Mouse (Mus musculus) MEL (cell line): ENCODE measurements around the gene Sema5a. TPM values are rescaled to one million over a fixed set of nuclear protein-coding genes. Genes with fewer than 3 reads are reported as not detected.

Source experiments
- DNase-seq: peaks from one replicate; pipeline ENCODE4 v3.0.0; 2011; ENCODE audit warnings: low read depth, low spot score
- H3K27ac ChIP-seq: 2 replicates; pipeline ENCODE4 v1.5.1; 2012; ENCODE audit warnings: low read depth, mild to moderate bottlenecking, control low read depth, low read length, moderate library complexity; ENCODE audit not compliant: control insufficient read depth
- H3K27me3 ChIP-seq, 2 experiments: fragments of 150-350 bp in 1 of 2; sonication (generic) in 1 of 2; 2 replicates each; pipeline ENCODE4 v1.6.1; 2012; ENCODE audit warnings: low read length in 2 of 2, mild to moderate bottlenecking in 2 of 2, improper control_type of control experiment in 1 of 2, moderate library complexity in 1 of 2; ENCODE audit not compliant: insufficient read depth in 2 of 2, control insufficient read depth in 1 of 2
- H3K36me3 ChIP-seq, 2 experiments: 2 replicates each; pipeline ENCODE4 v1.6.1; 2012 to 2014; ENCODE audit warnings: low read length in 2 of 2, improper control_type of control experiment in 1 of 2, inconsistent platforms in 1 of 2, mild to moderate bottlenecking in 1 of 2; ENCODE audit not compliant: insufficient read depth in 2 of 2, control insufficient read depth in 1 of 2
- H3K4me1 ChIP-seq, 2 experiments: fragments of 150-350 bp in 1 of 2; sonication (generic) in 1 of 2; 2 replicates each; pipeline ENCODE4 v1.6.1; 2012; ENCODE audit warnings: low read length in 2 of 2, improper control_type of control experiment in 1 of 2, mild to moderate bottlenecking in 1 of 2; ENCODE audit not compliant: insufficient read depth in 2 of 2, control insufficient read depth in 1 of 2
- H3K4me3 ChIP-seq, 2 experiments: fragments of 150-350 bp in 1 of 2; sonication (generic) in 1 of 2; 2 replicates each; pipeline ENCODE4 v1.5.1; 2012; ENCODE audit warnings: low read depth in 2 of 2, low read length in 2 of 2, mild to moderate bottlenecking in 2 of 2, moderate library complexity in 2 of 2, control low read depth in 1 of 2, improper control_type of control experiment in 1 of 2; ENCODE audit not compliant: control insufficient read depth in 1 of 2, insufficient read depth in 1 of 2
- H3K79me2 ChIP-seq: 2 replicates; pipeline ENCODE4 v1.6.1; 2012; ENCODE audit warnings: mild to moderate bottlenecking, low read length, moderate library complexity; ENCODE audit not compliant: control insufficient read depth, poor library complexity, insufficient read depth
- H3K9ac ChIP-seq: 2 replicates; pipeline ENCODE4 v1.6.1; 2012; ENCODE audit warnings: low read depth, mild to moderate bottlenecking, control low read depth, low read length, moderate library complexity; ENCODE audit not compliant: control insufficient read depth, poor library complexity, severe bottlenecking
- H3K9me3 ChIP-seq: fragments of 150-350 bp; sonication (generic); replicated peaks from 2 replicates; pipeline ENCODE4 v1.6.1; 2012; ENCODE audit warnings: mild to moderate bottlenecking, low read length, improper control_type of control experiment, moderate library complexity; ENCODE audit not compliant: insufficient read depth
- BHLHE40 ChIP-seq: IDR thresholded peaks from 2 replicates; pipeline ENCODE4 v1.6.1; 2012; ENCODE audit warnings: low read depth, mild to moderate bottlenecking, inconsistent platforms, low read length, improper control_type of control experiment, borderline replicate concordance
- CHD1 ChIP-seq: IDR thresholded peaks from 2 replicates; pipeline ENCODE4 v1.6.1; 2012; ENCODE audit warnings: low read depth, mild to moderate bottlenecking, inconsistent platforms, low read length, improper control_type of control experiment
- CHD2 ChIP-seq: IDR thresholded peaks from 2 replicates; pipeline ENCODE4 v1.6.1; 2011; ENCODE audit warnings: low read length, improper control_type of control experiment
- E2F4 ChIP-seq: IDR thresholded peaks from 2 replicates; pipeline ENCODE4 v1.6.1; 2011; ENCODE audit warnings: low read depth, low read length, improper control_type of control experiment, borderline replicate concordance
- ELF1 ChIP-seq: IDR thresholded peaks from 2 replicates; pipeline ENCODE4 v1.6.1; 2014; ENCODE audit warnings: low read depth, mild to moderate bottlenecking, inconsistent platforms, low read length, improper control_type of control experiment, moderate library complexity
- EP300 ChIP-seq, 2 experiments: IDR thresholded peaks; 2 replicates each; pipeline ENCODE4 v1.6.1; 2011; ENCODE audit warnings: improper control_type of control experiment in 2 of 2, low read length in 2 of 2, low read depth in 1 of 2, mild to moderate bottlenecking in 1 of 2
- ETS1 ChIP-seq: IDR thresholded peaks from 2 replicates; pipeline ENCODE4 v1.6.1; 2012; ENCODE audit warnings: low read depth, mild to moderate bottlenecking, inconsistent platforms, low read length, improper control_type of control experiment, moderate library complexity
- GABPA ChIP-seq: IDR thresholded peaks from 2 replicates; pipeline ENCODE4 v1.6.1; 2012; ENCODE audit warnings: low read depth, mild to moderate bottlenecking, inconsistent platforms, low read length, improper control_type of control experiment, moderate library complexity
- HCFC1 ChIP-seq: IDR thresholded peaks from 2 replicates; pipeline ENCODE4 v1.6.1; 2012; ENCODE audit warnings: low read depth, mild to moderate bottlenecking, inconsistent platforms, low read length, improper control_type of control experiment, moderate library complexity
- KAT2A ChIP-seq: conservative IDR thresholded peaks from 2 replicates; pipeline ENCODE4 v1.6.1; 2012; ENCODE audit warnings: low read depth, low read length, improper control_type of control experiment, inconsistent platforms
- MAX ChIP-seq: IDR thresholded peaks from 2 replicates; pipeline ENCODE4 v1.6.1; 2011; ENCODE audit warnings: low read length, improper control_type of control experiment
- MAZ ChIP-seq: IDR thresholded peaks from 2 replicates; pipeline ENCODE4 v1.6.1; 2012; ENCODE audit warnings: low read depth, mild to moderate bottlenecking, inconsistent platforms, low read length, improper control_type of control experiment
- MEF2A ChIP-seq: IDR thresholded peaks from 2 replicates; pipeline ENCODE4 v1.6.1; 2014; ENCODE audit warnings: low read depth, mild to moderate bottlenecking, inconsistent platforms, low read length, improper control_type of control experiment; ENCODE audit not compliant: poor library complexity, insufficient replicate concordance, severe bottlenecking; ENCODE audit errors: extremely low read depth
- MXI1 ChIP-seq: IDR thresholded peaks from 2 replicates; pipeline ENCODE4 v1.6.1; 2011; ENCODE audit warnings: mild to moderate bottlenecking, low read depth, low read length, improper control_type of control experiment
- MYB ChIP-seq: IDR thresholded peaks from 2 replicates; pipeline ENCODE4 v1.6.1; 2011; ENCODE audit warnings: mild to moderate bottlenecking, low read depth, low read length, improper control_type of control experiment
- MYC ChIP-seq: IDR thresholded peaks from 2 replicates; pipeline ENCODE4 v1.6.1; 2011; ENCODE audit warnings: low read depth, mild to moderate bottlenecking, low read length, improper control_type of control experiment, moderate library complexity
- NRF1 ChIP-seq: IDR thresholded peaks from 2 replicates; pipeline ENCODE4 v1.6.1; 2014; ENCODE audit warnings: low read depth, mild to moderate bottlenecking, inconsistent platforms, low read length, improper control_type of control experiment, moderate library complexity; ENCODE audit not compliant: poor library complexity, insufficient read depth, severe bottlenecking
- POLR2AphosphoS2 ChIP-seq: IDR thresholded peaks from 2 replicates; pipeline ENCODE4 v1.6.1; 2011; ENCODE audit warnings: low read length, improper control_type of control experiment
- RAD21 ChIP-seq: IDR thresholded peaks from 2 replicates; pipeline ENCODE4 v1.6.1; 2011; ENCODE audit warnings: mild to moderate bottlenecking, low read depth, low read length, improper control_type of control experiment
- RCOR1 ChIP-seq: IDR thresholded peaks from 2 replicates; pipeline ENCODE4 v1.6.1; 2012; ENCODE audit warnings: low read depth, mild to moderate bottlenecking, inconsistent platforms, low read length, improper control_type of control experiment
- SMC3 ChIP-seq: IDR thresholded peaks from 2 replicates; pipeline ENCODE4 v1.6.1; 2011; ENCODE audit warnings: low read depth, low read length, improper control_type of control experiment
- TBP ChIP-seq: IDR thresholded peaks from 2 replicates; pipeline ENCODE4 v1.8.0; 2011; ENCODE audit warnings: low read depth, low read length, improper control_type of control experiment
- TCF12 ChIP-seq: IDR thresholded peaks from 2 replicates; pipeline ENCODE4 v1.6.1; 2014; ENCODE audit warnings: low read depth, mild to moderate bottlenecking, inconsistent platforms, low read length, improper control_type of control experiment, moderate library complexity
- UBTF ChIP-seq: IDR thresholded peaks from 2 replicates; pipeline ENCODE4 v1.6.1; 2012; ENCODE audit warnings: low read depth, mild to moderate bottlenecking, inconsistent platforms, low read length, improper control_type of control experiment, moderate library complexity, borderline replicate concordance; ENCODE audit not compliant: insufficient read depth
- USF2 ChIP-seq, 2 experiments: IDR thresholded peaks; 2 replicates each; pipeline ENCODE4 v1.6.1; 2011 to 2012; ENCODE audit warnings: improper control_type of control experiment in 2 of 2, low read length in 2 of 2, borderline replicate concordance in 1 of 2, inconsistent platforms in 1 of 2, low read depth in 1 of 2, mild to moderate bottlenecking in 1 of 2; ENCODE audit not compliant: insufficient read depth in 1 of 2
- ZC3H11A ChIP-seq: IDR thresholded peaks from 2 replicates; pipeline ENCODE4 v1.6.1; 2012; ENCODE audit warnings: low read depth, mild to moderate bottlenecking, inconsistent platforms, low read length, improper control_type of control experiment
- ZKSCAN1 ChIP-seq: IDR thresholded peaks from 2 replicates; pipeline ENCODE4 v1.6.1; 2012; ENCODE audit warnings: low read depth, mild to moderate bottlenecking, inconsistent platforms, low read length, improper control_type of control experiment, moderate library complexity
- ZNF384 ChIP-seq: IDR thresholded peaks from 2 replicates; pipeline ENCODE4 v1.6.1; 2012; ENCODE audit warnings: low read depth, mild to moderate bottlenecking, inconsistent platforms, low read length, improper control_type of control experiment
- polyA plus RNA-seq, 2 experiments: library from polyadenylated mRNA; stranded (reverse) in 1 of 2; unstranded in 1 of 2; fragments of >175 nt in 1 of 2; fragments of >200 nt in 1 of 2; gene quantifications; 2 replicates each; pipeline versions ENCODE4 v1.2.1 to v1.2.4; 2012; ENCODE audit warnings: low replicate concordance in 2 of 2, low read depth in 1 of 2; ENCODE audit not compliant: insufficient read length in 2 of 2, insufficient read depth in 1 of 2, missing spikeins in 1 of 2
- total RNA-seq: library from RNA; depleted of rRNA; stranded (reverse); fragments of 300-350 nt; gene quantifications from 2 replicates; pipeline ENCODE4 v1.2.3, GENCODE M21; 2012

The Sema5a gene
- total and polyA plus RNA-seq, 3 experiments, result not detected

GRCm38 (mm10) chr15:32613718-32614117, 369.1 kb downstream of the Sema5a start:
- TF ChIP-seq GABPA (no peak), ETS1 (no peak), MXI1 (no peak), RCOR1 (no peak), USF2 (IDR thresholded peaks at IDR 0.05; ENCODE audit: borderline replicate concordance in 1 of 2, insufficient read depth in 1 of 2, low read depth in 1 of 2, low read length in 2 of 2) (no peak), HCFC1 (no peak), RAD21 (no peak), CHD2 (no peak), UBTF (no peak), NRF1 (no peak), MAX (no peak), KAT2A (no peak), E2F4 (no peak), ZC3H11A (no peak)

GRCm38 (mm10) chr15:32615773-32616172, 371.2 kb downstream of the Sema5a start:
- no peak overlapping the region for H3K27ac ChIP-seq
- H3K9me3 ChIP-seq, result no peaks in the 10 kb centered on the region; the same call in 1 of the 2 replicates
- no peaks in the 10 kb centered on the region for H3K36me3 ChIP-seq
- no peak for DNase-seq
- no peak overlapping the region for H3K9ac ChIP-seq
- TF ChIP-seq USF2 (IDR thresholded peaks at IDR 0.05; ENCODE audit: borderline replicate concordance in 1 of 2, insufficient read depth in 1 of 2, low read depth in 1 of 2, low read length in 2 of 2) (no peak), MAZ (no peak), GABPA (no peak), UBTF (no peak), POLR2AphosphoS2 (no peak), CHD2 (no peak), TBP (no peak), CHD1 (no peak), ELF1 (no peak), TCF12 (no peak), MYB (no peak), ZC3H11A (no peak), BHLHE40 (no peak), MEF2A (no peak), MYC (no peak), ZKSCAN1 (no peak), ZNF384 (no peak), SMC3 (no peak), HCFC1 (no peak), EP300 (IDR thresholded peaks at IDR 0.05; ENCODE audit: low read depth in 1 of 2, low read length in 2 of 2) (no peak)
- H3K79me2 ChIP-seq, result no peaks in the 10 kb centered on the region
- H3K4me3 ChIP-seq, result no peak overlapping the region
- H3K4me1 ChIP-seq, result no peaks in the 10 kb centered on the region
- no peaks in the 10 kb centered on the region for H3K27me3 ChIP-seq

More at GRCm38 (mm10) chr15:32613718-32614117, 369.1 kb downstream of the Sema5a start:
- H3K27me3 ChIP-seq, result no peaks in the 10 kb centered on the region
- no peaks in the 10 kb centered on the region for H3K4me1 ChIP-seq
- H3K27ac ChIP-seq, result no peak overlapping the region
- H3K9ac ChIP-seq, result no peak overlapping the region
- no peaks in the 10 kb centered on the region; the same call in 1 of the 2 replicates for H3K9me3 ChIP-seq
- DNase-seq, result no peak
- H3K79me2 ChIP-seq, result no peaks in the 10 kb centered on the region
- no peak overlapping the region for H3K4me3 ChIP-seq
- no peaks in the 10 kb centered on the region for H3K36me3 ChIP-seq
